Mouse (Mus musculus) urinary bladder, postnatal 10 days (tissue): ENCODE results near the gene Sord.

Experiments used
- DNase-seq: peaks from one replicate; pipeline ENCODE4 v3.0.0; 2022; ENCODE audit warnings: low spot score

Sord gene

GRCm38 (mm10) chr2:122240735-122241134 is 6.2 kb downstream of the Sord start:
- no peak for DNase-seq

- DNase-seq = no peak
Measured at GRCm38 (mm10) chr2:122241226-122241625, 6.7 kb downstream of the Sord start.

- no peak for DNase-seq
Measured at GRCm38 (mm10) chr2:122241935-122242334, 7.4 kb downstream of the Sord start.

GRCm38 (mm10) chr2:122243671-122244131 is 9.2 kb downstream of the Sord start:
- no peak for DNase-seq

GRCm38 (mm10) chr2:122247786-122248185 is 13.2 kb downstream of the Sord start:
- no peak for DNase-seq

- no peak for DNase-seq
Measured at GRCm38 (mm10) chr2:122255997-122256396, 21.4 kb downstream of the Sord start.

GRCm38 (mm10) chr2:122260729-122261128 is 26.2 kb downstream of the Sord start:
- DNase-seq = no peak

- DNase-seq = no peak
Measured at GRCm38 (mm10) chr2:122264690-122265089, 30.1 kb downstream of the Sord start.

GRCm38 (mm10) chr2:122266407-122267193 is 32.1 kb downstream of the Sord start:
- no peak for DNase-seq

GRCm38 (mm10) chr2:122278769-122279168 is 44.2 kb downstream of the Sord start:
- DNase-seq = no peak

GRCm38 (mm10) chr2:122284091-122284490 is 49.5 kb downstream of the Sord start:
- DNase-seq = no peak

- DNase-seq = no peak
Measured at GRCm38 (mm10) chr2:122286137-122286536, 51.6 kb downstream of the Sord start.

GRCm38 (mm10) chr2:122294916-122295315 is 60.4 kb downstream of the Sord start:
- DNase-seq = no peak

GRCm38 (mm10) chr2:122297271-122298095 is 62.9 kb downstream of the Sord start:
- no peak for DNase-seq

- DNase-seq = no peak
Measured at GRCm38 (mm10) chr2:122298096-122298499, 63.5 kb downstream of the Sord start, which contains the start of gene Duox2. Duox2 (minus strand) TSS chr2:122298449.

GRCm38 (mm10) chr2:122298596-122299490 is 64.3 kb downstream of the Sord start, which contains the start of gene Duoxa2:
Duoxa2 (plus strand) TSS chr2:122298900.
- DNase-seq = no peak

GRCm38 (mm10) chr2:122299911-122300655 is 65.5 kb downstream of the Sord start:
- DNase-seq = no peak

GRCm38 (mm10) chr2:122300656-122301020 is 66.1 kb downstream of the Sord start:
- no peak for DNase-seq

- DNase-seq = no peak
Measured at GRCm38 (mm10) chr2:122301081-122301920, 66.8 kb downstream of the Sord start.

GRCm38 (mm10) chr2:122301921-122302573 is 67.5 kb downstream of the Sord start:
- DNase-seq = no peak
